Mouse (Mus musculus) brain, embryonic 14.5 days (tissue): Measurements from ENCODE around the gene Timm10b.

Experiments
- CTCF ChIP-seq: fragments of 200-500 bp; IDR thresholded peaks from 2 replicates; pipeline ENCODE4 v1.5.1; 2012; ENCODE audit warnings: inconsistent platforms, mild to moderate bottlenecking, moderate library complexity, borderline replicate concordance; ENCODE audit not compliant: insufficient read depth, insufficient read length; ENCODE audit errors: extremely low read depth
- POLR2A ChIP-seq: fragments of 200-500 bp; IDR thresholded peaks from 2 replicates; pipeline ENCODE4 v1.6.1; 2012; ENCODE audit warnings: mild to moderate bottlenecking, inconsistent platforms, borderline replicate concordance; ENCODE audit not compliant: poor library complexity, insufficient read depth, insufficient read length, severe bottlenecking; ENCODE audit errors: extremely low read depth

DNA sequence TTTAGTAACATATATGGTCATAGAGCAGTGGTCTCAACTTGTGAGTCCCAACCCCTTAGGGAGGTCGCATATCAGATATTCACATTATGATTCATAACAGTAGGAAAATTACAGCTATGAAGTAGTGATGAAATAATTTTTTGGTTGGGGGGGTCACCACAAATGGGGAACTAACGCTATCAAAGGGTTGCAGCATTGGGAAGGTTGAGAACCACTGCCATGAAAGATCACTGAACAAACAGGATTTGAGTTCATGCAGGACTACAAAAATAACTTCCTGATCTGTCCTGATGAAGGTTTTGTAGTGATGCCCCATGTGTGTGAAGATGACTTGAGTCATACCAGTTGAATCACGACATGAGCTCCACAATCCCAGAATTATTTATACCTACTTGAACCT is 31.4 kb upstream of the Timm10b start:
- no peak for TF ChIP-seq CTCF
- no peak for TF ChIP-seq POLR2A
